Mouse (Mus musculus) heart, postnatal 0 days (tissue): ENCODE data around the gene Ccdc115.

Source experiments
- CTCF ChIP-seq: IDR thresholded peaks from 2 replicates; pipeline ENCODE4 v1.5.1; 2016; ENCODE audit warnings: antibody characterized with exemption, control low read depth, low read depth
- EP300 ChIP-seq: IDR thresholded peaks from 2 replicates; pipeline ENCODE4 v1.6.1; 2016; ENCODE audit warnings: antibody characterized with exemption, low read depth

DNA sequence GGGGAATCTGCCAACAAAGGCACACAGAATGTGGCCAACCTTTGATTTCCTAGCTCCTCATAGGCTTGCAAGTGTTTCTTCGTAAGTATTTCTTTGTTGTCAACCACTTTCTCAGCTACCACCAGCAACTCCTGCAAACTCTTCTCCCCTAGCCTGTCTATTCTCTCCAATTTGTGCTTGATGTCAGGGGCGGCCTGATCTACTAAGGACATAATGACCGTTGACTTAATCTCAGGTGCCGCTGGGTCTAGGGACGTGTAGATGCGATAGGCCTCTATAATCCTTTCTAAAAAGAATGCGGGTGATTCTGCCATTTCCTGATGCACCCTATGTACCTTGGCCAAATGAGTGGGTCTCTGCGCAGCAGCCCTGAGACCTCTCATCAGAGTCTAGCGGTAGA lies 8.0 kb downstream of the Ccdc115 start:
- TF ChIP-seq EP300 (no peak), CTCF (no peak)
